Mouse (Mus musculus): Measurements from ENCODE around the gene Nhsl2.

DNA sequence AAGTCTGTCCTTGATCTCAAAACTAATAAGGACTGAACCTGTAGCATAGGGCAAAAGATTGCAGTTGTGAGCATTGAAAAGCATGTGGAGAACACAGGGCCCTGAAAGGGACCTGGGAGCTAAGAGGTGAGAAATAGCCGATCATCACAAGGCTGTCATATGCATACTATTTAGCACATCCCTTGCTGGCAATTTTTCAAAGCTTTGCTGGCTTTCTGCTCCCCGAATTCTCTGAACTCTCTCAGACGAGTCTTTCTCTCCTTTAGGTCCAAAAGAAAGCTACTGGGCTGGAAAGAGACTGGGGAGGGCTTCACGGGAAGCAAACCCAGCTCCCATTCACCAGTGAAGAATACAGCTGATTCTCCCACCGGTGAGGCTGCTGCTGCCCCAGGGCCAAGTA is 233.2 kb downstream of the Nhsl2 start:
- TF ChIP-seq CTCF (IDR thresholded peaks at IDR 0.05; ENCODE audit: insufficient read depth, low read depth, low read length) (no peak), POLR2A (IDR thresholded peaks at IDR 0.05; ENCODE audit: insufficient read depth, low read depth, low read length) (no peak)
